In the genomic region with DNA sequence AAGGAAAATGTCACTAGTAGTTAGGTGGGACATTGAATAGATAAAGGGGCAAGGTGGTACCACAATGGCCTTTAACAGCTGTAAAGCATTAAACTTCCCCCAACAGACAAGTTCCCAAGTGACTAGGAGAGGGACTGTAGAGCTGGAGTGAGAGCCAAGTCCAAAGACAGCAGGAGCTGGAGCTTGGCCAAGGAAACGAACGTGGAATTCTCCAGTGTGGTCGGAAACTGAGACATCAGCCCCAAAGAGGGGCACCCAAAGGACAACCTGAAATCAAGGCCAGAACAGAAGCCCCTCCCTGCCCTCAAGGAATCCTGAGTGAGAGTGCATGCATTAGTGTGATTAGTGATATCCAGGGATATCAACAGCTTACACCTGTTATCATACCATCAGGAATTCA, we compare ENCODE assay signal across 12 mouse cellular contexts. TPM values are rescaled to one million over a fixed set of nuclear protein-coding genes. Genes with fewer than 3 reads are reported as not detected.
DNase-seq lines count a peak whose midpoint lies in the region; ATAC-seq and TF ChIP-seq lines count a peak whose summit lies in the region.
"Had no signal": no experiment of that assay in that cellular context is flagged by ENCODE, and none has a peak within 500 bp of the region (broad histone marks: within the 10 kb centered on the region; RNA-seq: fewer than 3 reads in every experiment).

No protein-coding gene starts in this region.

- H3K27me3 ChIP-seq in heart, embryonic 11.5 days (ENCODE audit: control insufficient read depth, insufficient read depth, low read length): no peaks in the 10 kb centered on the region
- no peaks in the 10 kb centered on the region for H3K27me3 ChIP-seq in embryonic facial prominence, embryonic 14.5 days (replicated peaks; ENCODE audit: control insufficient read depth, insufficient read depth, low read length)
- H3K27me3 ChIP-seq in kidney, postnatal 0 days (ENCODE audit: insufficient read depth, low read length): no peaks in the 10 kb centered on the region
- H3K27me3 ChIP-seq: neural tube, embryonic 12.5 days had no signal

- no peak for ATAC-seq in heart, embryonic 11.5 days (replicated peaks; ENCODE audit: insufficient number of reproducible peaks, low FRiP score, low TSS enrichment)
- no peak for ATAC-seq in embryonic facial prominence, embryonic 14.5 days (ENCODE audit: low read depth)
- no peak for ATAC-seq in kidney, postnatal 0 days (replicated peaks; ENCODE audit: low FRiP score, low read depth)
- ATAC-seq in megakaryocyte progenitor cell, adult 5-6 weeks (replicated peaks; ENCODE audit: poor library complexity): no peak

- no peak for TF ChIP-seq CTCF in kidney, postnatal 0 days (IDR thresholded peaks at IDR 0.05; ENCODE audit: low read depth)

- H3K36me3 ChIP-seq in heart, embryonic 11.5 days (ENCODE audit: control insufficient read depth, insufficient read depth, low read length): no peaks in the 10 kb centered on the region
- H3K36me3 ChIP-seq in embryonic facial prominence, embryonic 14.5 days (ENCODE audit: control insufficient read depth, insufficient read depth, low read length): no peaks in the 10 kb centered on the region
- no peaks in the 10 kb centered on the region for H3K36me3 ChIP-seq in kidney, postnatal 0 days (ENCODE audit: insufficient read depth, low read length)
- H3K36me3 ChIP-seq: neural tube, embryonic 12.5 days had no signal

- H3K4me2 ChIP-seq in heart, embryonic 11.5 days: peak overlapping the region; percentile 52
- H3K4me2 ChIP-seq in embryonic facial prominence, embryonic 14.5 days (ENCODE audit: low read depth, low read length): peak overlapping the region; percentile 32
- H3K4me2 ChIP-seq in kidney, postnatal 0 days (ENCODE audit: low read length): peak overlapping the region; percentile 14; the same call in 1 of the 2 replicates
- H3K4me2 ChIP-seq: neural tube, embryonic 12.5 days had no signal

- DNase-seq in heart, postnatal 25 days (ENCODE audit: low spot score): no peak
- peak; percentile 42 for DNase-seq in 3T3-L1 (ENCODE audit: low read depth, low spot score)
- DNase-seq in embryonic facial prominence, embryonic 14.5 days (ENCODE audit: low spot score): no peak
- no peak for DNase-seq in kidney, postnatal 0 days (ENCODE audit: low spot score)
- no peak for DNase-seq in embryo, embryonic 9.5 days (ENCODE audit: extremely low spot score)
- no peak for DNase-seq in cerebellum, adult 18-20 months
- DNase-seq: thymus, postnatal 4 days had no signal

- H3K4me3 ChIP-seq in heart, embryonic 11.5 days (ENCODE audit: low read depth, low read length): no peak overlapping the region
- H3K4me3 ChIP-seq in embryonic facial prominence, embryonic 14.5 days (ENCODE audit: low read depth, low read length): no peak overlapping the region
- H3K4me3 ChIP-seq in kidney, postnatal 0 days (replicated peaks; ENCODE audit: low read depth, low read length): no peak overlapping the region
- H3K4me3 ChIP-seq: neural tube, embryonic 12.5 days had no signal

- no peak overlapping the region for H3K27ac ChIP-seq in heart, embryonic 11.5 days (ENCODE audit: low read depth, low read length)
- 0 out of 2 replicates have a peak overlapping the region, but pooled peaks have one; percentile 28 for H3K27ac ChIP-seq in embryonic facial prominence, embryonic 14.5 days (replicated peaks; ENCODE audit: low read depth, low read length)
- no peak overlapping the region for H3K27ac ChIP-seq in kidney, postnatal 0 days
- H3K27ac ChIP-seq: forebrain, embryonic 10.5 days; neural tube, embryonic 12.5 days had no signal

- H3K4me1 ChIP-seq in heart, embryonic 11.5 days (ENCODE audit: control insufficient read depth, insufficient read depth, low read length): peaks cover 29% of the 10 kb centered on the region
- H3K4me1 ChIP-seq in embryonic facial prominence, embryonic 14.5 days (ENCODE audit: control insufficient read depth, insufficient read depth, low read length): peaks cover 41% of the 10 kb centered on the region
- peaks cover 23% of the 10 kb centered on the region for H3K4me1 ChIP-seq in kidney, postnatal 0 days (replicated peaks; ENCODE audit: insufficient read depth, low read length)

- no peaks in the 10 kb centered on the region for H3K9me3 ChIP-seq in heart, embryonic 11.5 days (replicated peaks; ENCODE audit: control insufficient read depth, low read length)
- no peaks in the 10 kb centered on the region for H3K9me3 ChIP-seq in embryonic facial prominence, embryonic 14.5 days (ENCODE audit: control insufficient read depth, low read length)
- no peaks in the 10 kb centered on the region for H3K9me3 ChIP-seq in kidney, postnatal 0 days (replicated peaks; ENCODE audit: low read length)
- H3K9me3 ChIP-seq: forebrain, embryonic 10.5 days; neural tube, embryonic 12.5 days had no signal

- intact Hi-C loops in heart, postnatal 25 days (cut with DNase I): no loop called here

- no peak overlapping the region for H3K9ac ChIP-seq in heart, embryonic 11.5 days (ENCODE audit: low read depth, low read length)
- no peak overlapping the region for H3K9ac ChIP-seq in embryonic facial prominence, embryonic 14.5 days (ENCODE audit: low read depth, low read length)
- no peak overlapping the region for H3K9ac ChIP-seq in kidney, postnatal 0 days (ENCODE audit: low read depth, low read length)
- H3K9ac ChIP-seq: neural tube, embryonic 12.5 days had no signal

- WGBS in heart, embryonic 11.5 days (ENCODE audit: insufficient replicate concordance): 30% methylated on average over 3 of the region's 3 CpGs
- WGBS in embryonic facial prominence, embryonic 14.5 days: 9% methylated on average over 3 of the region's 3 CpGs
- WGBS in kidney, postnatal 0 days: 43% methylated on average over 3 of the region's 3 CpGs

RNA-seq across cellular contexts. Expression of gene Btbd1, which starts 3.9 kb away (rescaled TPM):
- polyA plus RNA-seq in heart, embryonic 11.5 days (2014; fragmentation: Nextera tagmentation; extraction: Ambion mirVana): 94.0 and 94.8 TPM in 2 replicates
- total RNA-seq in heart, postnatal 25 days (2021): 100 to 1,000 TPM; 121 to 134 TPM
- polyA plus RNA-seq in embryonic facial prominence, embryonic 14.5 days (2014; fragmentation: Nextera tagmentation; extraction: Ambion mirVana): 100 and 109 TPM in 2 replicates
- polyA plus RNA-seq in kidney, postnatal 0 days (2015; fragmentation: Nextera tagmentation; extraction: Ambion mirVana): 71.1 and 76.5 TPM in 2 replicates
- total RNA-seq in megakaryocyte progenitor cell, adult 5-6 weeks (2015): 55.0 and 59.1 TPM in 2 replicates
- total RNA-seq in megakaryocyte progenitor cell, adult 5-6 weeks (2017): 70.8 and 105 TPM in 2 replicates

RNA-seq across cellular contexts. Expression of gene Gm10160, which starts 30.2 kb away (rescaled TPM):
- not detected in 2 replicates for polyA plus RNA-seq in heart, embryonic 11.5 days (2014; fragmentation: Nextera tagmentation; extraction: Ambion mirVana)
- not detected for total RNA-seq in heart, postnatal 25 days (2021)
- polyA plus RNA-seq in embryonic facial prominence, embryonic 14.5 days (2014; fragmentation: Nextera tagmentation; extraction: Ambion mirVana): not detected in 2 replicates
- not detected in 2 replicates for polyA plus RNA-seq in kidney, postnatal 0 days (2015; fragmentation: Nextera tagmentation; extraction: Ambion mirVana)
- not detected in 2 replicates for total RNA-seq in megakaryocyte progenitor cell, adult 5-6 weeks (2015)
- not detected in 2 replicates for total RNA-seq in megakaryocyte progenitor cell, adult 5-6 weeks (2017)
- polyA plus RNA-seq: forebrain, embryonic 10.5 days; limb, embryonic 11.5 days; neural tube, embryonic 12.5 days had no signal

RNA-seq across cellular contexts. Expression of gene Tm6sf1, which starts 33.4 kb away (rescaled TPM):
- 27.0 and 29.4 TPM in 2 replicates for polyA plus RNA-seq in heart, embryonic 11.5 days (2014; fragmentation: Nextera tagmentation; extraction: Ambion mirVana)
- total RNA-seq in heart, postnatal 25 days (2021): 10 to 100 TPM; 13.1 to 13.4 TPM
- 34.7 and 50.6 TPM in 2 replicates for polyA plus RNA-seq in embryonic facial prominence, embryonic 14.5 days (2014; fragmentation: Nextera tagmentation; extraction: Ambion mirVana)
- polyA plus RNA-seq in kidney, postnatal 0 days (2015; fragmentation: Nextera tagmentation; extraction: Ambion mirVana): 10.4 TPM in 2 replicates
- total RNA-seq in megakaryocyte progenitor cell, adult 5-6 weeks (2015): 186 and 194 TPM in 2 replicates
- total RNA-seq in megakaryocyte progenitor cell, adult 5-6 weeks (2017): 159 and 203 TPM in 2 replicates

RNA-seq across cellular contexts. Expression of gene 3110040N11Rik, which starts 36.1 kb away (rescaled TPM):
- polyA plus RNA-seq in heart, embryonic 11.5 days (2014; fragmentation: Nextera tagmentation; extraction: Ambion mirVana): 40.5 and 42.0 TPM in 2 replicates
- 10 to 100 TPM; 21.8 to 28.5 TPM for total RNA-seq in heart, postnatal 25 days (2021)
- 51.3 and 53.7 TPM in 2 replicates for polyA plus RNA-seq in embryonic facial prominence, embryonic 14.5 days (2014; fragmentation: Nextera tagmentation; extraction: Ambion mirVana)
- 46.4 and 49.0 TPM in 2 replicates for polyA plus RNA-seq in kidney, postnatal 0 days (2015; fragmentation: Nextera tagmentation; extraction: Ambion mirVana)
- total RNA-seq in megakaryocyte progenitor cell, adult 5-6 weeks (2015): 28.1 and 45.7 TPM in 2 replicates
- 96.3 and 102 TPM in 2 replicates for total RNA-seq in megakaryocyte progenitor cell, adult 5-6 weeks (2017)
